Mouse (Mus musculus): ENCODE data around the gene Prkce. TPM values are rescaled to one million over a fixed set of nuclear protein-coding genes. Genes with fewer than 3 reads are reported as not detected.
A peak's percentile ranks its signal among the peaks of the same experiment; 100 is the strongest.

Prkce gene
- polyA plus RNA-seq, 1 experiment from 2014 or later: 0.77 TPM

DNA sequence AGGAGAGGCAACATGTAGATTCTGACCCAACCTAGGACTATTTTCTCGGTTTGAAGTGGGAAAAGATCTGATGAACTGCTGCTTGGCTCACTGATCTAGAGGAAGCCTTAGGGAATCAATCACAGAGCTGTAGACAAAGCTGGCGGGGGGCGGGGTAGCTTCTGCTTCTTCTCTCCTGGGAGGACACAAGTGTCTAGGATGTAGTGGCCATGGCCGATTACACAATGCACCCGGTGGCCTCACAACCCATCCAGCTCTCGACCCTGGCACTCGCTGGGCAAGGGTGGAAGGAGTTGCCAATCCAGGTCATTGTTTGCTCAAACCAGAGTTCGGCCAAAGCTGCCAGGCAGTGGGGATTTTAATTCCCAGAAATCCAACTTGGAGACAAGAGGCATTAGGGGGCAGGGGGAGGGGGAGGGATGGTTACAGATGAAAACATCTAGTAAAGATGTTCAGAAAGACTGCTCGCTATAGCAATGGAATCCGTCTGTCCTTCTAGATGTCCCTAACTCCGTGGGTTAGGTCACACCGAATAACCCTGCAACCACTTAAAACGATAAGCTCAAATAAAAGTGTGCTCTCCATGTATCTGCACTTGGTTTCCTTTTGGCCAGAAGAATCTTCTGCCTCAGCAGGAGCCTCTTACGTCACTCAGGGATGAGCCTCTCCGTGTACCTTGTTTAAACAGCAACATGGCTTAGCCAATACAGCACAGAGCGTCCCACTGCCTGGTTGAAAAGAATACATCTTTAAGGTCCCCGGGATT lies 365.4 kb downstream of the Prkce start:
- Histone ChIP-seq H3K9me3 (replicated peaks; ENCODE audit: control insufficient read depth, low read length) (no peaks in the 10 kb centered on the region), H3K36me3 (ENCODE audit: control insufficient read depth, insufficient read depth) (no peaks in the 10 kb centered on the region), H3K4me1 (ENCODE audit: control insufficient read depth, low read depth, low read length) (peaks cover 4% of the 10 kb centered on the region; the same call in 1 of the 2 replicates), H3K27me3 (ENCODE audit: control insufficient read depth, insufficient read depth, low read depth, low read length) (no peaks in the 10 kb centered on the region), H3K4me2 (ENCODE audit: low read depth, low read length) (no peak overlapping the region), H3K27ac (ENCODE audit: low read length) (no peak overlapping the region), H3K4me3 (ENCODE audit: low read depth, low read length) (no peak overlapping the region), H3K9ac (ENCODE audit: low read depth, low read length) (no peak overlapping the region)
- 66% methylated on average over 17 of the region's 17 CpGs for WGBS (ENCODE audit: insufficient replicate concordance)
- ATAC-seq (ENCODE audit: low read depth): no peak

DNA sequence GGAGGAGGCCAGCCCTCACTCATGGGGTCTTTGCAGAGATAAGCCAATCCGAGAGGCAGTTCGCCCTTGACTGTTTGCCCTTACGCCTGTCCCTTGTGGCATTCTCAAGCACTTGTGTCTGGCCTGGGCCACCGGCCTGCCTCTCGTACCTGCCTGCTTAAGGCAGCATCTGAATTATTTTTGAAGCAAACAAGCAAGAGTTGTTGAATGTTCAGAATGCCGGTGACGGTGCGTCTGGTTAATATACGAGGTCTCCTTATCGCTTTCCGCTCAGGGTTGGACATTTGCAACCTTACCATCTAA lies 365.9 kb downstream of the Prkce start:
- no peak overlapping the region for H3K4me2 ChIP-seq (ENCODE audit: low read depth, low read length)
- no peaks in the 10 kb centered on the region for H3K27me3 ChIP-seq (ENCODE audit: control insufficient read depth, insufficient read depth, low read depth, low read length)
- H3K27ac ChIP-seq (ENCODE audit: low read length): no peak overlapping the region
- 73% methylated on average over 11 of the region's 11 CpGs for WGBS (ENCODE audit: insufficient replicate concordance)
- H3K4me1 ChIP-seq (ENCODE audit: control insufficient read depth, low read depth, low read length): peaks cover 4% of the 10 kb centered on the region; the same call in 1 of the 2 replicates
- no peak overlapping the region for H3K4me3 ChIP-seq (ENCODE audit: low read depth, low read length)
- H3K9ac ChIP-seq (ENCODE audit: low read depth, low read length): no peak overlapping the region
- no peaks in the 10 kb centered on the region for H3K36me3 ChIP-seq (ENCODE audit: control insufficient read depth, insufficient read depth)
- no peaks in the 10 kb centered on the region for H3K9me3 ChIP-seq (replicated peaks; ENCODE audit: control insufficient read depth, low read length)
- ATAC-seq (ENCODE audit: low read depth): no peak

DNA sequence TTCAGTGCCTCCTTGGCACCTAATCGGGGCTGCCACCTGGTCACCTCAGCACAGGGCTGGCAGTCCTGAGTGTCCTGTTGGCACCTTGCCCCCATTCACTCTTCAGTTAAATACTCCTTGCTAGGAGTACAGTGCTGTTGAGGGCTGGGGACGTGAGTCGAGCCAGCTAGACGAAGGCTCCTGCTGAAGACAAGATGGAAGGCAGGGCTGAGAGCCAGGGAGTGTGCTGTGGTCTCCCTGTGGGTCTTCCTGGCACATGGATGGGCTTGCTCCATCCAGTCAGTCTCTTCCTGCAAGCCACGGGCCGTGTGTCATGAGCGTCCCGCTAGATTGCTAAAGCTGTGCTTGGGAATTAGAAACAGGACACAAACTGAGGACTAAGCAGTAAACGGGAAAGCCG lies 367.5 kb downstream of the Prkce start:
- no peaks in the 10 kb centered on the region for H3K36me3 ChIP-seq (ENCODE audit: control insufficient read depth, insufficient read depth)
- H3K9me3 ChIP-seq (replicated peaks; ENCODE audit: control insufficient read depth, low read length): no peaks in the 10 kb centered on the region
- ATAC-seq (ENCODE audit: low read depth): 0 out of 2 replicates have a peak, but pooled peaks have one; percentile 2
- H3K9ac ChIP-seq (ENCODE audit: low read depth, low read length): no peak overlapping the region
- WGBS (ENCODE audit: insufficient replicate concordance): 63% methylated on average over 10 of the region's 10 CpGs
- no peak overlapping the region for H3K27ac ChIP-seq (ENCODE audit: low read length)
- H3K27me3 ChIP-seq (ENCODE audit: control insufficient read depth, insufficient read depth, low read depth, low read length): no peaks in the 10 kb centered on the region
- no peak overlapping the region for H3K4me2 ChIP-seq (ENCODE audit: low read depth, low read length)
- peaks cover 3% of the 10 kb centered on the region; the same call in 1 of the 2 replicates for H3K4me1 ChIP-seq (ENCODE audit: control insufficient read depth, low read depth, low read length)
- H3K4me3 ChIP-seq (ENCODE audit: low read depth, low read length): no peak overlapping the region

DNA sequence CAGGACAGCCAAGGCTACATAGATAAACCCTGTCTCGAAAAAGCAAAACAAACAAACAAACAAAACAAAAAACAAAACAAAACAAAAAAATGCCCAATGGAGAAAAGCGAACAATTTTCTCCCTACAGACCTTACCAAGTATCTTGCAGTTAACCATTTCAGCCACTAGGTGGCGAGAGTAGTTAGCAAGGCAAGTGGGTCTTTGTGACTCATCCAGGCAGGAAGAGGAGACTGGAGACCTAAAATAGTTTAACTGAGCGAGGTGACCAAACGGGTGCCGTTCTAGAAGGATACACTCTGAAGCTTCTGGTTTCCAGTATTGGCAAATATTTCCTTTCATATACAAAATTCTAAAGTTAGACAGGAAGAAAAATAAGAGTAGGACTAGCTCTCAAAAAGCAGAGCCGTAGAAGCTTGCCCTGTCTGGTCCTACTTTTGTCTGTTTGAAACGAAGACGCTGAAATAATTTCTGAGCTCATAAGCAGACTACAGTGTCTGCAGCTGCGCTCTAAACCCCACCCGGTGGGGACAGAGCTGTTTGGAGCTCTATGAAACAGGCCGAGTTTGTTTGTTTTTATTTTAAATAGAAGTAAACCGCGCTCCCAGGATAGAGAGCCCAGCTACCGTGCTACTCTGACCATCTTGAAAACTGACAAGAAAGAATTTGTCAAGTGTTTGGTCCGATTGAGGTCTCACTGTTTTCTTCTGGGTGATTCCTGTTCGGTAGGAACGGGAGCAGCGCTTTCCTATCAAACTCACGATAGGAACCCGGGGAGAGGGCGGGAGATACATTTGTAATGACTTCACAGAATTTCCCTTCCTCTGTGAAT lies 368.5 kb downstream of the Prkce start:
- Histone ChIP-seq H3K9me3 (replicated peaks; ENCODE audit: control insufficient read depth, low read length) (no peaks in the 10 kb centered on the region), H3K27ac (ENCODE audit: low read length) (peak overlapping the region; percentile 27; the same call in 1 of the 2 replicates), H3K4me1 (ENCODE audit: control insufficient read depth, low read depth, low read length) (no peaks in the 10 kb centered on the region; the same call in 1 of the 2 replicates), H3K4me3 (ENCODE audit: low read depth, low read length) (peak overlapping the region; percentile 32), H3K36me3 (ENCODE audit: control insufficient read depth, insufficient read depth) (no peaks in the 10 kb centered on the region), H3K27me3 (ENCODE audit: control insufficient read depth, insufficient read depth, low read depth, low read length) (no peaks in the 10 kb centered on the region), H3K9ac (ENCODE audit: low read depth, low read length) (no peak overlapping the region), H3K4me2 (ENCODE audit: low read depth, low read length) (peak overlapping the region; percentile 51)
- WGBS (ENCODE audit: insufficient replicate concordance): 24% methylated on average over 22 of the region's 22 CpGs
- peak; percentile 58; the same call in 1 of the 2 replicates for ATAC-seq (ENCODE audit: low read depth)

DNA sequence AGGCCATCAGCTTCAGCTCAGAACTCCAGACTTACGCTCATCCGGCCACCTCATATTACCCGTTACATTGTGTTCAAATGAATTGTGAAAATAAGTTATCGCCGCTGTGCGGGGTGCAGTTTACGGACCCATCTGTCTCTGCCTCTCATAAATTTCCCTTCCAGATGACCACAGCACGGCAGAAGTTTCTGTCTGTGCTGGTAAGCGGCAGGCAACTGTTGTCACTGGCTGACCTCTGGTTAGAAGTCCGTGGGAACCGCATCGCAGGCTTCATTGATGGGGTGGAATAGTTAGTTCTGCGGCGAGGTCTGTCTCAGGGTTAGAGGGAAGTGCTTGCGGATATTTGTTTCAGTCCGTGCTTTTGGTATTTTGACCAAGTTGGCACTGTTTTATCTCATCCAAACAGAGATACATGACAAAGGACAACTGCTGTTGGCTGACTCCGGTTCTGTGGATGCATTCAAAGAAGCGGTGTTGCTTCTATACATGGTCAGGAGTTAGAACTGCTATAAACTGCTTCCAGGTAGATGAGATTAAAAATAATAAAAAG lies 372.4 kb downstream of the Prkce start:
- Histone ChIP-seq H3K9ac (ENCODE audit: low read depth, low read length) (no peak overlapping the region), H3K27ac (ENCODE audit: low read length) (no peak overlapping the region), H3K27me3 (ENCODE audit: control insufficient read depth, insufficient read depth, low read depth, low read length) (no peaks in the 10 kb centered on the region), H3K4me1 (ENCODE audit: control insufficient read depth, low read depth, low read length) (no peaks in the 10 kb centered on the region), H3K9me3 (replicated peaks; ENCODE audit: control insufficient read depth, low read length) (no peaks in the 10 kb centered on the region), H3K4me3 (ENCODE audit: low read depth, low read length) (no peak overlapping the region), H3K36me3 (ENCODE audit: control insufficient read depth, insufficient read depth) (no peaks in the 10 kb centered on the region), H3K4me2 (ENCODE audit: low read depth, low read length) (no peak overlapping the region)
- no peak for ATAC-seq (ENCODE audit: low read depth)
- 73% methylated on average over 18 of the region's 18 CpGs for WGBS (ENCODE audit: insufficient replicate concordance)

DNA sequence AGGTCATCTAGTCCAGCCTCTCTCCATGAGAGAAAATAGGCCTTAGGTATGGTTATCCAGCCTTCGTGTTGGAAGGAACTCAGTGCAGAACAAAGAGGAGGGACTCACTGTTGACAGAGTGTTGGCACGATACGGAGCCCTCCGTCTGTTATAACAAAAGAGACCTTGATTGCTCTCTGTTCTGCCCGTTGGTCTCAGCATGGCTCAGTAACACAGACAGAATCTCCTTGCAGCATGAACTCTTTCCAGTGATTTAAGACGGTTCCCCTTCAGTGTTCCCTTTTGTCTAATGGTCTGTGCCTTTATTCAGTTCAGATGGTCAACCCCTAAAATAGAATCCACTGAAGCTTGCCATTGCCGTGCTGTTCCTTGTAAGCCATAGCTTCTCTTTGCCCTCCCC lies 378.9 kb downstream of the Prkce start:
- H3K4me2 ChIP-seq (ENCODE audit: low read depth, low read length): no peak overlapping the region
- no peak for ATAC-seq (ENCODE audit: low read depth)
- H3K27me3 ChIP-seq (ENCODE audit: control insufficient read depth, insufficient read depth, low read depth, low read length): no peaks in the 10 kb centered on the region
- no peaks in the 10 kb centered on the region for H3K9me3 ChIP-seq (replicated peaks; ENCODE audit: control insufficient read depth, low read length)
- no peak overlapping the region for H3K9ac ChIP-seq (ENCODE audit: low read depth, low read length)
- H3K4me1 ChIP-seq (ENCODE audit: control insufficient read depth, low read depth, low read length): no peaks in the 10 kb centered on the region
- H3K4me3 ChIP-seq (ENCODE audit: low read depth, low read length): no peak overlapping the region
- no peak overlapping the region for H3K27ac ChIP-seq (ENCODE audit: low read length)
- 65% methylated on average over 7 of the region's 7 CpGs for WGBS (ENCODE audit: insufficient replicate concordance)
- no peaks in the 10 kb centered on the region for H3K36me3 ChIP-seq (ENCODE audit: control insufficient read depth, insufficient read depth)

DNA sequence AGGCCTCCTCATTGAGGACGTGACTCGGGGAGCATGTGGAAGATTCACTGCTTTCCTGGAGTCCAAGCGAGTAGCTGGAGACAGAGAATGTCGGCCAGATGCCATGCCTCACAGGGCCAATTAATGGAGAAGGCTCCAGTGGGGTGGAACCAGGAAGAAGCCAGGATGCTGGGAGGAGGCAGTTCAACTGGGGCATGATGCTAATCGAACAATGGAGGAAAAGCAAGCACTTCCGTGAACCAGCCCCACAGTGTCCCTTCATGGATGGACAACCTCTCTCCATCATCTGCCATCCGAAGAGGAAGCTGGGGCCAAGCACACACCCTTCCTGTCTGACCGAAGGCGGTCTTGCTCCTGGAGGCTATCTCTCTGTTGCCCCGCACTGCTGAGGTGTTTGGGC lies 381.5 kb downstream of the Prkce start:
- WGBS (ENCODE audit: insufficient replicate concordance): 64% methylated on average over 10 of the region's 10 CpGs
- no peak for ATAC-seq (ENCODE audit: low read depth)
- H3K9me3 ChIP-seq (replicated peaks; ENCODE audit: control insufficient read depth, low read length): no peaks in the 10 kb centered on the region

DNA sequence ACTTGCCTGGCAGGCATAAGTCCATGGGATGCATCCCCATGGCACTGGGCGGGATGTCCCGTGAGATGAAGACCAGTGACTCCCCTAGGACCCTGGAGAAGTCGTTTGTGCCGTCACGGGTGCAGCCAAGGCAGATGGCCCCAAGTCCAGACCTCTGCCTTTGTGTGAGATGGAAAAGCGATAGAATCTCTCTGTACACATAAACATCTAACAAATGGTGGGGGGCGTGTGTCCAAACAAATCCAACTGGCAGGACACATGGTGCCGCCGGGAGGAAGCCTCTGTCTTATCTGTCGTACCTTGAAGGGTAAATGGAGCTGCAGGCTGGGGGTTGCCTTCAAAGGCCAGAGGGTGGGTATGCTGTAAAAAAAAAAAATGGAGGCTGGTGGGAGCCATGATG lies 384.0 kb downstream of the Prkce start:
- 67% methylated on average over 10 of the region's 10 CpGs for WGBS (ENCODE audit: insufficient replicate concordance)
- no peaks in the 10 kb centered on the region for H3K27me3 ChIP-seq (ENCODE audit: control insufficient read depth, insufficient read depth, low read depth, low read length)
- H3K4me2 ChIP-seq (ENCODE audit: low read depth, low read length): no peak overlapping the region
- no peak overlapping the region for H3K27ac ChIP-seq (ENCODE audit: low read length)
- no peaks in the 10 kb centered on the region for H3K4me1 ChIP-seq (ENCODE audit: control insufficient read depth, low read depth, low read length)
- no peaks in the 10 kb centered on the region for H3K36me3 ChIP-seq (ENCODE audit: control insufficient read depth, insufficient read depth)
- no peaks in the 10 kb centered on the region for H3K9me3 ChIP-seq (replicated peaks; ENCODE audit: control insufficient read depth, low read length)
- H3K9ac ChIP-seq (ENCODE audit: low read depth, low read length): no peak overlapping the region
- no peak for ATAC-seq (ENCODE audit: low read depth)
- H3K4me3 ChIP-seq (ENCODE audit: low read depth, low read length): no peak overlapping the region

More for the DNA sequence above, 381.5 kb downstream of the Prkce start:
- H3K27ac ChIP-seq (ENCODE audit: low read length): no peak overlapping the region
- H3K4me3 ChIP-seq (ENCODE audit: low read depth, low read length): no peak overlapping the region
- no peaks in the 10 kb centered on the region for H3K36me3 ChIP-seq (ENCODE audit: control insufficient read depth, insufficient read depth)
- no peak overlapping the region for H3K4me2 ChIP-seq (ENCODE audit: low read depth, low read length)
- no peaks in the 10 kb centered on the region for H3K4me1 ChIP-seq (ENCODE audit: control insufficient read depth, low read depth, low read length)
- H3K9ac ChIP-seq (ENCODE audit: low read depth, low read length): no peak overlapping the region
- H3K27me3 ChIP-seq (ENCODE audit: control insufficient read depth, insufficient read depth, low read depth, low read length): no peaks in the 10 kb centered on the region

DNA sequence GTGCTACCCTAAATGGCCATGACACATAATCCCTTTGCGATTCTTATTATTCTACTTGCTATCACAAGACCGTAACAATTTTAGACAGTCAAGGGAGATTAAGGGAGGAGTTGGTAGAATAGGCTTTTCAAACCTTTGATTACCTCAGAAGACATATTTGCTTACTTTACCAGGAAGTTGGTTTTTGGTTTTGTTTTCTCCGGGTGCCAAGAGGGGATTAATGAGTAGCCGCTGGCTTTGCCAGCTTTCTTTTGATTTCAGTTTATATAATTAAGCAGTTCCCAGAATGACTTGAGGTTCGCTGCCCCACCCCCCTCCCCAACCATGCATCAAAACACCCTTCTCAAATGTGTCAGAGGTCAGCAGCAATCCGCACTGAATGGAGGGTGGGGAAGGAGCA lies 384.4 kb downstream of the Prkce start:
- no peak overlapping the region for H3K27ac ChIP-seq (ENCODE audit: low read length)
- no peaks in the 10 kb centered on the region for H3K27me3 ChIP-seq (ENCODE audit: control insufficient read depth, insufficient read depth, low read depth, low read length)
- no peaks in the 10 kb centered on the region for H3K4me1 ChIP-seq (ENCODE audit: control insufficient read depth, low read depth, low read length)
- H3K9ac ChIP-seq (ENCODE audit: low read depth, low read length): no peak overlapping the region
- no peak for ATAC-seq (ENCODE audit: low read depth)
- WGBS (ENCODE audit: insufficient replicate concordance): 72% methylated on average over 6 of the region's 6 CpGs
- H3K36me3 ChIP-seq (ENCODE audit: control insufficient read depth, insufficient read depth): no peaks in the 10 kb centered on the region
- no peak overlapping the region for H3K4me2 ChIP-seq (ENCODE audit: low read depth, low read length)
- no peak overlapping the region for H3K4me3 ChIP-seq (ENCODE audit: low read depth, low read length)
- no peaks in the 10 kb centered on the region for H3K9me3 ChIP-seq (replicated peaks; ENCODE audit: control insufficient read depth, low read length)
